Mouse (Mus musculus) olfactory bulb, adult 2 months (tissue): ENCODE data around the gene Zmynd8.

ENCODE experiments used
- CTCF ChIP-seq: fragments of 200-500 bp; IDR thresholded peaks from 2 replicates; pipeline ENCODE4 v1.5.1; 2012; ENCODE audit warnings: low read depth, mild to moderate bottlenecking, low read length, moderate library complexity; ENCODE audit not compliant: insufficient read depth
- POLR2A ChIP-seq: fragments of 200-500 bp; IDR thresholded peaks from 2 replicates; pipeline ENCODE4 v1.6.1; 2012; ENCODE audit warnings: mild to moderate bottlenecking, low read depth, low read length, moderate library complexity; ENCODE audit not compliant: insufficient read depth

GRCm38 (mm10) chr2:165747975-165748374 lies 150.8 kb downstream of the Zmynd8 start:
- TF ChIP-seq CTCF, result no peak
- TF ChIP-seq POLR2A, result no peak
